ENCODE assay signal across 27 mouse cellular contexts in genomic region chr4:43918221-43918620, GRCm38 (mm10). TPM values are rescaled to one million over a fixed set of nuclear protein-coding genes. Genes with fewer than 3 reads are reported as not detected.
"Had no signal": no experiment of that assay in that cellular context is flagged by ENCODE, and none has a peak within 500 bp of the region (broad histone marks: within the 10 kb centered on the region; RNA-seq: fewer than 3 reads in every experiment).

No protein-coding gene starts in this region.

- H3K9me3 ChIP-seq: embryonic facial prominence, embryonic 10.5 days; embryonic facial prominence, embryonic 12.5 days; embryonic facial prominence, embryonic 13.5 days; embryonic facial prominence, embryonic 15.5 days; forebrain, embryonic 10.5 days; forebrain, embryonic 12.5 days; forebrain, embryonic 13.5 days; forebrain, embryonic 15.5 days had no signal

- H3K36me3 ChIP-seq: forebrain, embryonic 15.5 days had no signal

- H3K9ac ChIP-seq: embryonic facial prominence, embryonic 12.5 days; embryonic facial prominence, embryonic 13.5 days; embryonic facial prominence, embryonic 15.5 days; forebrain, embryonic 12.5 days; forebrain, embryonic 13.5 days; forebrain, embryonic 15.5 days; forebrain, postnatal 0 days had no signal

- H3K27me3 ChIP-seq: embryonic facial prominence, embryonic 12.5 days; embryonic facial prominence, embryonic 13.5 days; embryonic facial prominence, embryonic 15.5 days; forebrain, embryonic 12.5 days; forebrain, embryonic 13.5 days; forebrain, embryonic 15.5 days had no signal

- H3K27ac ChIP-seq: embryonic facial prominence, embryonic 10.5 days; embryonic facial prominence, embryonic 12.5 days; embryonic facial prominence, embryonic 13.5 days; embryonic facial prominence, embryonic 15.5 days; forebrain, embryonic 10.5 days; forebrain, embryonic 12.5 days; forebrain, embryonic 13.5 days; forebrain, embryonic 15.5 days; gastrocnemius, adult 2 months; heart, adult 2 months had no signal

- ATAC-seq: forebrain, embryonic 13.5 days; forebrain, embryonic 14.5 days; forebrain, embryonic 15.5 days; forebrain, embryonic 16.5 days; forebrain, postnatal 0 days had no signal

- H3K4me1 ChIP-seq: embryonic facial prominence, embryonic 10.5 days; embryonic facial prominence, embryonic 12.5 days; embryonic facial prominence, embryonic 13.5 days; embryonic facial prominence, embryonic 15.5 days; forebrain, embryonic 10.5 days; forebrain, embryonic 12.5 days; forebrain, embryonic 13.5 days; forebrain, embryonic 15.5 days had no signal

- H3K4me2 ChIP-seq: embryonic facial prominence, embryonic 12.5 days; embryonic facial prominence, embryonic 13.5 days; embryonic facial prominence, embryonic 15.5 days; forebrain, embryonic 12.5 days; forebrain, embryonic 13.5 days; forebrain, embryonic 15.5 days had no signal

- DNase-seq: cerebellum, adult 2 months; cerebellum, adult 8-10 months; cerebellum, adult 9-10 months; cerebellum, adult 9-11 months; cerebellum, postnatal 14 days; cerebellum, postnatal 25 days; cerebellum, postnatal 36 days; embryo, embryonic 11 days; forebrain, postnatal 0 days; gastrocnemius, adult 2 months; gastrocnemius, postnatal 10 days; gastrocnemius, postnatal 14 days; gastrocnemius, postnatal 25 days; gastrocnemius, postnatal 36 days; heart, adult 18-20 months; heart, adult 2 months had no signal

- H3K4me3 ChIP-seq: embryonic facial prominence, embryonic 10.5 days; embryonic facial prominence, embryonic 12.5 days; embryonic facial prominence, embryonic 13.5 days; embryonic facial prominence, embryonic 15.5 days; erythroblast, embryonic 14.5 days; forebrain, embryonic 10.5 days; forebrain, embryonic 12.5 days; forebrain, embryonic 13.5 days; forebrain, embryonic 15.5 days; gastrocnemius, adult 2 months; heart, adult 2 months had no signal

RNA-seq across cellular contexts. Expression of gene Reck, which starts 42.9 kb away (rescaled TPM):
- polyA plus RNA-seq: erythroblast, embryonic 14.5 days had no signal
